Mouse (Mus musculus): Measurements from ENCODE around the gene Kras.

Kras gene

GRCm38 (mm10) chr6:145193038-145193437, 57.0 kb downstream of the Kras start:
- no peak for DNase-seq (ENCODE audit: inconsistent age in 2 of 2, low spot score in 1 of 2)

GRCm38 (mm10) chr6:145187093-145188088, 62.6 kb downstream of the Kras start:
- DNase-seq (ENCODE audit: inconsistent age in 2 of 2, low spot score in 1 of 2): peak; percentile 23 to 77

GRCm38 (mm10) chr6:145186096-145186495, 63.9 kb downstream of the Kras start:
- no peak for DNase-seq (ENCODE audit: inconsistent age in 2 of 2, low spot score in 1 of 2)

- DNase-seq (ENCODE audit: inconsistent age in 2 of 2, low spot score in 1 of 2): peak; percentile 79 to 93
These were observed 68.0 kb downstream of the Kras start for GRCm38 (mm10) chr6:145182044-145182443.

GRCm38 (mm10) chr6:145179665-145180064, 70.4 kb downstream of the Kras start:
- peak; percentile 42 to 79 for DNase-seq (ENCODE audit: inconsistent age in 2 of 2, low spot score in 1 of 2)

GRCm38 (mm10) chr6:145176474-145176873, 73.6 kb downstream of the Kras start:
- DNase-seq (ENCODE audit: inconsistent age in 2 of 2, low spot score in 1 of 2): no peak

GRCm38 (mm10) chr6:145175571-145175981, 74.5 kb downstream of the Kras start:
- DNase-seq (ENCODE audit: inconsistent age in 2 of 2, low spot score in 1 of 2): peak; percentile 71 to 84

GRCm38 (mm10) chr6:145173781-145174191, 76.3 kb downstream of the Kras start:
- DNase-seq (ENCODE audit: inconsistent age in 2 of 2, low spot score in 1 of 2): peak; percentile 89 to 95

GRCm38 (mm10) chr6:145171892-145172606, 78.0 kb downstream of the Kras start:
- no peak for DNase-seq (ENCODE audit: inconsistent age in 2 of 2, low spot score in 1 of 2)
